Mouse (Mus musculus) CH12.LX (cell line): Measurements from ENCODE around the gene Rag2. TPM values are rescaled to one million over a fixed set of nuclear protein-coding genes. Genes with fewer than 3 reads are reported as not detected.

ENCODE experiments used
- DNase-seq: peaks from one replicate; pipeline ENCODE4 v3.0.0-alpha.2; 2013; ENCODE audit errors: extremely low read depth
- H3K27ac ChIP-seq: 2 replicates; pipeline ENCODE4 v1.5.1; 2012; ENCODE audit warnings: low read depth, mild to moderate bottlenecking, control low read depth, moderate library complexity; ENCODE audit not compliant: insufficient read depth
- H3K27me3 ChIP-seq: replicated peaks from 2 replicates; pipeline ENCODE3; 2012; ENCODE audit warnings: inconsistent platforms
- H3K36me3 ChIP-seq, 2 experiments: replicated peaks in 1 of 2; 2 replicates each; pipeline versions ENCODE3 to v1.6.1; 2012; ENCODE audit warnings: inconsistent platforms in 1 of 2, low read length in 1 of 2, mild to moderate bottlenecking in 1 of 2, mixed read lengths in 1 of 2, moderate library complexity in 1 of 2; ENCODE audit not compliant: control insufficient read depth in 1 of 2, insufficient read depth in 1 of 2
- H3K4me1 ChIP-seq, 2 experiments: 2 replicates each; pipeline ENCODE4 v1.6.1; 2012; ENCODE audit warnings: inconsistent platforms in 1 of 2, moderate library complexity in 1 of 2; ENCODE audit not compliant: insufficient read depth in 2 of 2, control insufficient read depth in 1 of 2
- H3K4me2 ChIP-seq: 2 replicates; pipeline ENCODE4 v1.6.1; 2012; ENCODE audit warnings: low read depth, mild to moderate bottlenecking, control low read depth; ENCODE audit not compliant: poor library complexity, insufficient read depth, severe bottlenecking
- H3K4me3 ChIP-seq, 3 experiments: fragments of 150-350 bp in 1 of 3; sonication (generic) in 1 of 3; replicated peaks in 1 of 3; 2 replicates each; pipeline versions ENCODE3 to v1.5.1; 2011 to 2012; ENCODE audit warnings: low read depth in 2 of 3, low read length in 2 of 3, mild to moderate bottlenecking in 2 of 3, moderate library complexity in 2 of 3, control low read depth in 1 of 3, improper control_type of control experiment in 1 of 3, inconsistent platforms in 1 of 3, mixed read lengths in 1 of 3; ENCODE audit not compliant: poor library complexity in 1 of 3
- H3K79me2 ChIP-seq: replicated peaks from 2 replicates; pipeline ENCODE4 v1.6.1; 2012; ENCODE audit warnings: mild to moderate bottlenecking, moderate library complexity; ENCODE audit not compliant: control insufficient read depth, poor library complexity, insufficient read depth, severe bottlenecking; ENCODE audit errors: extremely low read depth
- H3K9ac ChIP-seq: 2 replicates; pipeline ENCODE4 v1.6.1; 2012; ENCODE audit warnings: low read depth, mild to moderate bottlenecking, control low read depth, moderate library complexity; ENCODE audit not compliant: insufficient read depth
- H3K9me3 ChIP-seq: replicated peaks from 2 replicates; pipeline ENCODE3; 2012; ENCODE audit warnings: low read length, inconsistent platforms, mixed read lengths
- CHD1 ChIP-seq: IDR thresholded peaks from 2 replicates; pipeline ENCODE4 v1.6.1; 2012; ENCODE audit warnings: low read depth, low read length, improper control_type of control experiment, inconsistent platforms
- CHD2 ChIP-seq: IDR thresholded peaks from 2 replicates; pipeline ENCODE4 v1.6.1; 2011; ENCODE audit warnings: low read length, improper control_type of control experiment
- CTCF ChIP-seq, 2 experiments: IDR thresholded peaks in 1 of 2; conservative IDR thresholded peaks in 1 of 2; 2 replicates each; pipeline ENCODE4 v1.5.1; 2011 to 2012; ENCODE audit warnings: low read depth in 2 of 2, low read length in 2 of 2, improper control_type of control experiment in 1 of 2, inconsistent platforms in 1 of 2, mild to moderate bottlenecking in 1 of 2, moderate library complexity in 1 of 2
- ELF1 ChIP-seq: IDR thresholded peaks from 2 replicates; pipeline ENCODE4 v1.6.1; 2014; ENCODE audit warnings: low read depth, mild to moderate bottlenecking, inconsistent platforms, low read length, improper control_type of control experiment
- JUND ChIP-seq: conservative IDR thresholded peaks from 2 replicates; pipeline ENCODE4 v1.6.1; 2011; ENCODE audit warnings: low read depth, low read length, improper control_type of control experiment
- KAT2A ChIP-seq: IDR thresholded peaks from 2 replicates; pipeline ENCODE4 v1.6.1; 2012; ENCODE audit warnings: low read length, improper control_type of control experiment, inconsistent platforms; ENCODE audit not compliant: insufficient replicate concordance
- MAFK ChIP-seq: IDR thresholded peaks from 2 replicates; pipeline ENCODE4 v1.6.1; 2011; ENCODE audit warnings: low read length, improper control_type of control experiment; ENCODE audit not compliant: insufficient replicate concordance
- MAX ChIP-seq: IDR thresholded peaks from 2 replicates; pipeline ENCODE4 v1.6.1; 2011; ENCODE audit warnings: low read length, improper control_type of control experiment
- MAZ ChIP-seq: IDR thresholded peaks from 2 replicates; pipeline ENCODE4 v1.6.1; 2012; ENCODE audit warnings: low read depth, mild to moderate bottlenecking, inconsistent platforms, low read length, improper control_type of control experiment, moderate library complexity
- MEF2A ChIP-seq: IDR thresholded peaks from 2 replicates; pipeline ENCODE4 v1.6.1; 2014; ENCODE audit warnings: low read depth, mild to moderate bottlenecking, inconsistent platforms, low read length, improper control_type of control experiment, borderline replicate concordance
- MYC ChIP-seq: IDR thresholded peaks from 2 replicates; pipeline ENCODE4 v1.6.1; 2011; ENCODE audit warnings: low read depth, mild to moderate bottlenecking, improper control_type of control experiment, low read length
- NELFE ChIP-seq: IDR thresholded peaks from 2 replicates; pipeline ENCODE4 v1.6.1; 2011; ENCODE audit warnings: low read depth, low read length, improper control_type of control experiment
- PAX5 ChIP-seq: IDR thresholded peaks from 2 replicates; pipeline ENCODE4 v1.6.1; 2012; ENCODE audit warnings: low read length, inconsistent platforms, mixed read lengths
- POLR2A ChIP-seq: IDR thresholded peaks from 2 replicates; pipeline ENCODE4 v1.6.1; 2011; ENCODE audit warnings: low read depth, mild to moderate bottlenecking, improper control_type of control experiment, low read length
- RCOR1 ChIP-seq: conservative IDR thresholded peaks from 2 replicates; pipeline ENCODE4 v1.6.1; 2012; ENCODE audit warnings: low read depth, mild to moderate bottlenecking, inconsistent platforms, low read length, improper control_type of control experiment
- SIN3A ChIP-seq: IDR thresholded peaks from 2 replicates; pipeline ENCODE4 v1.6.1; 2012; ENCODE audit warnings: low read length, improper control_type of control experiment, inconsistent platforms
- SMC3 ChIP-seq: IDR thresholded peaks from 2 replicates; pipeline ENCODE4 v1.6.1; 2011; ENCODE audit warnings: low read depth, low read length, improper control_type of control experiment
- TBP ChIP-seq: conservative IDR thresholded peaks from 2 replicates; pipeline ENCODE4 v1.6.1; 2011; ENCODE audit warnings: low read depth, low read length, improper control_type of control experiment
- ZC3H11A ChIP-seq: IDR thresholded peaks from 2 replicates; pipeline ENCODE4 v1.6.1; 2012; ENCODE audit warnings: low read depth, mild to moderate bottlenecking, inconsistent platforms, low read length, improper control_type of control experiment
- ZNF384 ChIP-seq: IDR thresholded peaks from 2 replicates; pipeline ENCODE4 v1.6.1; 2012; ENCODE audit warnings: low read depth, low read length, improper control_type of control experiment, inconsistent platforms
- dilution Hi-C: fragments of 300-500 bp; cut with MboI; formaldehyde crosslinking; loops from 2 replicates; pipeline ENCODE4 v1.14.3; 2020; ENCODE audit warnings: low sequenced_read_pairs; ENCODE audit not compliant: extremely low pct_unique_long_range_greater_than_20kb, extremely low pct_ligation_motif_present
- in situ Hi-C: fragments of 300-500 bp; cut with MboI; formaldehyde crosslinking; loops from 3 replicates; pipeline ENCODE4 v1.14.3; 2019; ENCODE audit warnings: low sequenced_read_pairs, low pct_ligation_motif_present, low pct_unique_long_range_greater_than_20kb, mixed read lengths
- polyA plus RNA-seq: library from polyadenylated mRNA; unstranded; fragments of >175 nt; gene quantifications from 2 replicates; pipeline ENCODE4 v1.2.1, GENCODE M21; 2012; ENCODE audit warnings: low read depth; ENCODE audit not compliant: insufficient read length
- total RNA-seq, 2 experiments: library from RNA; depleted of rRNA; stranded (reverse); fragments of 300-350 nt in 1 of 2; fragments of >200 nt in 1 of 2; gene quantifications; 2 replicates each; pipeline ENCODE4 v1.2.3; 2012 to 2014

The Rag2 gene
- total RNA-seq (2012; rRNA removed) (not detected in 2 replicates), total RNA-seq (2014; rRNA removed) (not detected in 2 replicates), polyA plus RNA-seq (not detected in 2 replicates)

DNA sequence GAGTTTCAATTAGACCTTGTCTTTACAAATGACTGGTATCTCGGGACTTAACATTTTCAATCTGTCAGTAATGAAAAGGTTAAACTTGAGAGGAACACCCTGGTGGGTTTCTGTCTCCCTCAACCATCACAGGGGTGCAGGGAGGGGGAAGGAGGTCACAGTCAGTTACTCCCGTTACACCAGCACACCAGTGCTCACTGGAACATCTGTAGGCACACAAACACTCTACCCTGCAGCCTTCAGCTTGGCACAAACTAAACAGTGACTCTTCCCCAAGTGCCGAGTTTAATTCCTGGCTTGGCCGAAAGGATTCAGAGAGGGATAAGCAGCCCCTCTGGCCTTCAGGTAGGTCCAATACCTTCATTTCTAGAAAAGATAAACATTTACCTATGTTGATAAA lies at the start of gene Rag2:
Gene Rag2, plus strand, starts transcription at position 193 of the 400 bp plus-strand sequence.
- Histone ChIP-seq H3K79me2 (no peaks in the 10 kb centered on the region), H3K9me3 (no peaks in the 10 kb centered on the region), H3K27ac (no peak within 1 kb of the TSS), H3K9ac (no peak within 1 kb of the TSS), H3K4me2 (no peak within 1 kb of the TSS), H3K4me1 (no peaks in the 10 kb centered on the region; a peak in 1 of 4 replicates), H3K36me3 (no peaks in the 10 kb centered on the region), H3K4me3 (no peak within 1 kb of the TSS), H3K27me3 (peaks cover 17% of the 10 kb centered on the region)
- no peak for TF ChIP-seq MAZ
- no peak for TF ChIP-seq ZNF384
- no peak for TF ChIP-seq JUND
- TF ChIP-seq MYC = no peak
- TF ChIP-seq CHD2 = no peak
- DNase-seq = no peak
- dilution Hi-C loops (no loop called here), in situ Hi-C loops (no loop called here)

- DNase-seq = no peak
- Histone ChIP-seq H3K9me3 (no peaks in the 10 kb centered on the region), H3K36me3 (no peaks in the 10 kb centered on the region), H3K79me2 (no peaks in the 10 kb centered on the region), H3K4me1 (peaks cover 0 to 12% of the 10 kb centered on the region in 2 experiments; a peak in 2 of 4 replicates), H3K27me3 (peaks cover 4% of the 10 kb centered on the region), H3K9ac (no peak overlapping the region), H3K4me3 (no peak overlapping the region), H3K27ac (no peak overlapping the region), H3K4me2 (no peak overlapping the region)
- dilution Hi-C loops (no loop called here), in situ Hi-C loops (no loop called here)
- TF ChIP-seq PAX5 (no peak), SMC3 (no peak), JUND (no peak), KAT2A (no peak), MAZ (no peak), SIN3A (no peak), CHD1 (no peak), RCOR1 (no peak), POLR2A (no peak), NELFE (no peak), ZC3H11A (no peak), MAFK (no peak), CTCF (conservative IDR thresholded peaks at IDR 0.05 in 1 of 2, IDR thresholded peaks at IDR 0.05 in 1 of 2; ENCODE audit: low read depth in 2 of 2, low read length in 2 of 2) (no peak), MEF2A (no peak), MYC (no peak), MAX (no peak), TBP (no peak), ELF1 (no peak)
Measured at GRCm38 (mm10) chr2:101577243-101577642, 47.3 kb upstream of the Rag2 start.
